24 mouse cellular contexts compared by ENCODE assay signal in genomic region chr7:106251844-106252517, GRCm38 (mm10). TPM values are rescaled to one million over a fixed set of nuclear protein-coding genes. Genes with fewer than 3 reads are reported as not detected.
DNase-seq lines count a peak whose midpoint lies in the region; ATAC-seq lines count a peak whose summit lies in the region.
"Had no signal": no experiment of that assay in that cellular context is flagged by ENCODE, and none has a peak within 500 bp of the region (broad histone marks: within the 10 kb centered on the region; RNA-seq: fewer than 3 reads in every experiment).

No protein-coding gene starts in this region.

- ATAC-seq in hindbrain, embryonic 11.5 days (ENCODE audit: low FRiP score), result peak; percentile 41
- peak; percentile 64; the same call in 1 of the 2 replicates for ATAC-seq in midbrain, embryonic 11.5 days (ENCODE audit: low FRiP score)
- no peak for ATAC-seq in midbrain, embryonic 13.5 days
- ATAC-seq in common myeloid progenitor, adult 5-6 weeks (replicated peaks; ENCODE audit: low read depth, poor library complexity, severe bottlenecking), result peak; percentile 50; the same call in 1 of the 2 replicates
- ATAC-seq in embryonic facial prominence, embryonic 13.5 days (ENCODE audit: insufficient number of reproducible peaks, insufficient read depth, low FRiP score, low TSS enrichment, low read depth), result peak; percentile 74; the same call in 1 of the 2 replicates
- ATAC-seq: Patski had no signal

- WGBS in hindbrain, embryonic 11.5 days, result 82% methylated on average over 2 of the region's 2 CpGs
- 82% methylated on average over 2 of the region's 2 CpGs for WGBS in hindbrain, embryonic 10.5 days
- 78% methylated on average over 2 of the region's 2 CpGs for WGBS in midbrain, embryonic 11.5 days
- 76% methylated on average over 2 of the region's 2 CpGs for WGBS in midbrain, embryonic 13.5 days
- 72% methylated on average over 2 of the region's 2 CpGs for WGBS in embryonic facial prominence, embryonic 13.5 days

- no peak overlapping the region for H3K4me2 ChIP-seq in hindbrain, embryonic 11.5 days (replicated peaks; ENCODE audit: low read depth, low read length)
- no peak overlapping the region for H3K4me2 ChIP-seq in midbrain, embryonic 11.5 days
- H3K4me2 ChIP-seq in midbrain, embryonic 13.5 days (replicated peaks), result no peak overlapping the region
- H3K4me2 ChIP-seq in embryonic facial prominence, embryonic 13.5 days, result no peak overlapping the region
- H3K4me2 ChIP-seq: heart, embryonic 11.5 days; hindbrain, embryonic 15.5 days; limb, embryonic 12.5 days; liver, embryonic 13.5 days; lung, embryonic 15.5 days had no signal

- H3K27ac ChIP-seq in hindbrain, embryonic 11.5 days (ENCODE audit: low read depth, low read length), result no peak overlapping the region
- no peak overlapping the region for H3K27ac ChIP-seq in hindbrain, embryonic 10.5 days
- H3K27ac ChIP-seq in midbrain, embryonic 11.5 days (ENCODE audit: low read depth, low read length), result no peak overlapping the region
- H3K27ac ChIP-seq in midbrain, embryonic 13.5 days, result no peak overlapping the region
- H3K27ac ChIP-seq in embryonic facial prominence, embryonic 13.5 days, result no peak overlapping the region
- H3K27ac ChIP-seq: hindbrain, embryonic 15.5 days; limb, embryonic 12.5 days; liver, embryonic 13.5 days; lung, embryonic 15.5 days had no signal

- H3K9ac ChIP-seq in hindbrain, embryonic 11.5 days (ENCODE audit: low read depth, low read length), result no peak overlapping the region
- no peak overlapping the region for H3K9ac ChIP-seq in midbrain, embryonic 11.5 days (ENCODE audit: low read length)
- no peak overlapping the region for H3K9ac ChIP-seq in midbrain, embryonic 13.5 days (replicated peaks)
- no peak overlapping the region for H3K9ac ChIP-seq in embryonic facial prominence, embryonic 13.5 days
- H3K9ac ChIP-seq: hindbrain, embryonic 15.5 days; limb, embryonic 12.5 days; liver, embryonic 13.5 days; lung, embryonic 15.5 days had no signal

- DNase-seq in hindbrain, embryonic 11.5 days (ENCODE audit: low spot score), result no peak
- no peak for DNase-seq in hindbrain, embryonic 10.5 days (ENCODE audit: low spot score)
- DNase-seq in midbrain, embryonic 11.5 days (ENCODE audit: low spot score, missing footprints), result peak; percentile 75
- DNase-seq in gastrocnemius, adult 8-10 months (ENCODE audit: low spot score in 2 of 2), result no peak
- DNase-seq in right cerebral cortex, adult 18-20 months, result no peak
- DNase-seq: adrenal gland, postnatal 36 days; B cell, adult 2 months; cerebellum, adult 9-10 months; heart, postnatal 14 days; kidney, adult 8-10 months; kidney, postnatal 14 days; liver, embryonic 13.5 days; lung, postnatal 36 days; right cerebral cortex, postnatal 14 days had no signal

- H3K4me1 ChIP-seq in hindbrain, embryonic 11.5 days (replicated peaks; ENCODE audit: control insufficient read depth, insufficient read depth, low read length), result no peaks in the 10 kb centered on the region
- no peaks in the 10 kb centered on the region for H3K4me1 ChIP-seq in hindbrain, embryonic 10.5 days (replicated peaks)
- no peaks in the 10 kb centered on the region for H3K4me1 ChIP-seq in midbrain, embryonic 11.5 days (ENCODE audit: control insufficient read depth, insufficient read depth, low read length)
- H3K4me1 ChIP-seq in midbrain, embryonic 13.5 days (replicated peaks), result no peaks in the 10 kb centered on the region
- H3K4me1 ChIP-seq in embryonic facial prominence, embryonic 13.5 days, result no peaks in the 10 kb centered on the region
- H3K4me1 ChIP-seq: hindbrain, embryonic 15.5 days; limb, embryonic 12.5 days; liver, embryonic 13.5 days; lung, embryonic 15.5 days had no signal

- no peaks in the 10 kb centered on the region for H3K27me3 ChIP-seq in hindbrain, embryonic 11.5 days (ENCODE audit: control insufficient read depth, insufficient read depth, low read length)
- H3K27me3 ChIP-seq in hindbrain, embryonic 10.5 days (ENCODE audit: insufficient read depth, poor library complexity, severe bottlenecking), result no peaks in the 10 kb centered on the region
- H3K27me3 ChIP-seq in midbrain, embryonic 11.5 days (ENCODE audit: control insufficient read depth, insufficient read depth, low read length), result no peaks in the 10 kb centered on the region
- no peaks in the 10 kb centered on the region for H3K27me3 ChIP-seq in midbrain, embryonic 13.5 days
- no peaks in the 10 kb centered on the region for H3K27me3 ChIP-seq in embryonic facial prominence, embryonic 13.5 days
- H3K27me3 ChIP-seq: CH12.LX; hindbrain, embryonic 15.5 days; limb, embryonic 12.5 days; liver, embryonic 13.5 days; lung, embryonic 15.5 days; Patski had no signal

- no peaks in the 10 kb centered on the region for H3K36me3 ChIP-seq in hindbrain, embryonic 11.5 days (ENCODE audit: control insufficient read depth, insufficient read depth, low read length)
- no peaks in the 10 kb centered on the region for H3K36me3 ChIP-seq in hindbrain, embryonic 10.5 days
- no peaks in the 10 kb centered on the region for H3K36me3 ChIP-seq in midbrain, embryonic 11.5 days (ENCODE audit: control insufficient read depth, insufficient read depth, low read length)
- no peaks in the 10 kb centered on the region for H3K36me3 ChIP-seq in midbrain, embryonic 13.5 days
- no peaks in the 10 kb centered on the region for H3K36me3 ChIP-seq in embryonic facial prominence, embryonic 13.5 days
- H3K36me3 ChIP-seq: G1E; hindbrain, embryonic 15.5 days; limb, embryonic 12.5 days; liver, embryonic 13.5 days; lung, embryonic 15.5 days had no signal

- no peak overlapping the region for H3K4me3 ChIP-seq in hindbrain, embryonic 11.5 days (ENCODE audit: low read depth, low read length)
- H3K4me3 ChIP-seq in hindbrain, embryonic 10.5 days, result no peak overlapping the region
- H3K4me3 ChIP-seq in midbrain, embryonic 11.5 days (ENCODE audit: low read depth, low read length), result no peak overlapping the region
- H3K4me3 ChIP-seq in midbrain, embryonic 13.5 days (replicated peaks), result no peak overlapping the region
- H3K4me3 ChIP-seq in embryonic facial prominence, embryonic 13.5 days, result no peak overlapping the region
- H3K4me3 ChIP-seq: hindbrain, embryonic 15.5 days; limb, embryonic 12.5 days; liver, embryonic 13.5 days; lung, embryonic 15.5 days had no signal

- H3K9me3 ChIP-seq in hindbrain, embryonic 11.5 days (ENCODE audit: control insufficient read depth, low read length), result no peaks in the 10 kb centered on the region
- H3K9me3 ChIP-seq in hindbrain, embryonic 10.5 days, result peaks cover 10% of the 10 kb centered on the region
- H3K9me3 ChIP-seq in midbrain, embryonic 11.5 days (ENCODE audit: control insufficient read depth, low read length), result no peaks in the 10 kb centered on the region
- peaks cover 4% of the 10 kb centered on the region; the same call in 1 of the 2 replicates for H3K9me3 ChIP-seq in midbrain, embryonic 13.5 days
- H3K9me3 ChIP-seq in embryonic facial prominence, embryonic 13.5 days, result no peaks in the 10 kb centered on the region; the same call in 1 of the 2 replicates
- H3K9me3 ChIP-seq: G1E; hindbrain, embryonic 15.5 days; limb, embryonic 12.5 days; lung, embryonic 15.5 days had no signal

RNA-seq across cellular contexts. Expression of gene Gvin1, which starts 36.9 kb away (rescaled TPM):
- polyA plus RNA-seq in hindbrain, embryonic 11.5 days (2014; fragmentation: Nextera tagmentation; extraction: Ambion mirVana), result not detected in 2 replicates
- polyA plus RNA-seq in hindbrain, embryonic 10.5 days (2016; fragmentation: Nextera tagmentation; extraction: Ambion mirVana), result 0.06 and 0.07 TPM in 2 replicates
- polyA plus RNA-seq in midbrain, embryonic 11.5 days (2014; fragmentation: Nextera tagmentation; extraction: Ambion mirVana), result 0.04 TPM in 1 of 2 replicates, not detected in the other
- polyA plus RNA-seq in midbrain, embryonic 13.5 days (2015; fragmentation: Nextera tagmentation; extraction: Ambion mirVana), result 0.08 and 0.15 TPM in 2 replicates
- total RNA-seq in common myeloid progenitor, adult 5-6 weeks (2017), result 63.0 and 70.0 TPM in 2 replicates
- polyA plus RNA-seq in embryonic facial prominence, embryonic 13.5 days (2015; fragmentation: Nextera tagmentation; extraction: Ambion mirVana), result 0.53 and 0.69 TPM in 2 replicates
- 1 to 10 TPM; 1.6 to 3.1 (median 2.3) TPM for total RNA-seq in gastrocnemius, adult 8-10 months (2022)
- polyA plus RNA-seq: G1E; limb, embryonic 12.5 days; Patski had no signal
